Mouse (Mus musculus): ENCODE data around the gene Zmiz1. TPM values are rescaled to one million over a fixed set of nuclear protein-coding genes. Genes with fewer than 3 reads are reported as not detected.

Gene Zmiz1
- total RNA-seq (2012; rRNA removed) = 9.6 and 11.1 TPM in 2 replicates
- total RNA-seq (2014; rRNA removed) = 2.0 and 3.7 TPM in 2 replicates
- 31.9 and 45.8 TPM in 2 replicates for polyA plus RNA-seq (2012; ENCODE audit: insufficient read length, low read depth)

GRCm38 (mm10) chr14:25459016-25459393 is at the start of gene Zmiz1:
Gene Zmiz1, plus strand, starts transcription at chr14:25459185.
- Histone ChIP-seq H3K27ac (ENCODE audit: insufficient read depth, low read depth) (peak within 1 kb of the TSS; percentile 84), H3K36me3 (replicated peaks in 1 of 2; ENCODE audit: control insufficient read depth in 1 of 2, insufficient read depth in 1 of 2, low read length in 1 of 2) (peaks cover 0 to 1% of the 10 kb centered on the region in 2 experiments), H3K4me3 (replicated peaks in 1 of 3; ENCODE audit: low read depth in 2 of 3, low read length in 2 of 3, poor library complexity in 1 of 3) (peak within 1 kb of the TSS; percentile 74 to 97 (median 82)), H3K79me2 (replicated peaks; ENCODE audit: control insufficient read depth, extremely low read depth, insufficient read depth, poor library complexity, severe bottlenecking) (peaks cover 37% of the 10 kb centered on the region), H3K9me3 (replicated peaks; ENCODE audit: low read length) (no peaks in the 10 kb centered on the region), H3K9ac (ENCODE audit: insufficient read depth, low read depth) (peak within 1 kb of the TSS; percentile 84), H3K4me1 (ENCODE audit: control insufficient read depth in 1 of 2, insufficient read depth in 2 of 2) (peaks cover 3 to 50% of the 10 kb centered on the region in 2 experiments; a peak in 3 of 4 replicates), H3K4me2 (ENCODE audit: insufficient read depth, low read depth, poor library complexity, severe bottlenecking) (peak within 1 kb of the TSS; percentile 93), H3K27me3 (replicated peaks) (peaks cover 15% of the 10 kb centered on the region)
- no peak for TF ChIP-seq JUN (IDR thresholded peaks at IDR 0.05; ENCODE audit: insufficient read depth, low read depth, low read length)
- peak; percentile 37 for TF ChIP-seq MXI1 (IDR thresholded peaks at IDR 0.05; ENCODE audit: low read depth, low read length)
- TF ChIP-seq USF1 (IDR thresholded peaks at IDR 0.05; ENCODE audit: low read depth, low read length) = no peak
- 0 out of 2 replicates have a peak, but pooled peaks have one; percentile 28 for TF ChIP-seq MYC (IDR thresholded peaks at IDR 0.05; ENCODE audit: low read depth, low read length)
- no peak for TF ChIP-seq GABPA (IDR thresholded peaks at IDR 0.05; ENCODE audit: insufficient replicate concordance, low read depth, low read length)
- TF ChIP-seq TCF12 (IDR thresholded peaks at IDR 0.05; ENCODE audit: low read depth, low read length) = peak; percentile 76
- peak; percentile 62; the same call in 1 of the 2 replicates for TF ChIP-seq MEF2A (IDR thresholded peaks at IDR 0.05; ENCODE audit: borderline replicate concordance, low read depth, low read length)
- 0 out of 2 replicates have a peak, but pooled peaks have one; percentile 56 for TF ChIP-seq TBP (conservative IDR thresholded peaks at IDR 0.05; ENCODE audit: low read depth, low read length)
- no peak for TF ChIP-seq JUND (conservative IDR thresholded peaks at IDR 0.05; ENCODE audit: low read depth, low read length)
- 0 out of 2 replicates have a peak, but pooled peaks have one; percentile 12 for TF ChIP-seq ETS1 (conservative IDR thresholded peaks at IDR 0.05; ENCODE audit: low read depth, low read length)
- no peak; the same call in 1 of the 2 replicates for TF ChIP-seq SMC3 (IDR thresholded peaks at IDR 0.05; ENCODE audit: low read depth, low read length)
- no peak for TF ChIP-seq EP300 (IDR thresholded peaks at IDR 0.05; ENCODE audit: low read length)
- TF ChIP-seq ZNF384 (IDR thresholded peaks at IDR 0.05; ENCODE audit: low read depth, low read length) = no peak
- no peak for TF ChIP-seq BHLHE40 (IDR thresholded peaks at IDR 0.05; ENCODE audit: low read depth, low read length)
- TF ChIP-seq RCOR1 (conservative IDR thresholded peaks at IDR 0.05; ENCODE audit: low read depth, low read length) = no peak; the same call in 1 of the 2 replicates
- no peak for TF ChIP-seq CHD1 (IDR thresholded peaks at IDR 0.05; ENCODE audit: low read depth, low read length)
- TF ChIP-seq HCFC1 (IDR thresholded peaks at IDR 0.05; ENCODE audit: low read depth, low read length) = peak; percentile 67
- peak; percentile 71 for TF ChIP-seq POLR2A (IDR thresholded peaks at IDR 0.05; ENCODE audit: low read depth, low read length)
- TF ChIP-seq E2F4 (IDR thresholded peaks at IDR 0.05; ENCODE audit: insufficient replicate concordance, low read depth, low read length) = 0 out of 2 replicates have a peak, but pooled peaks have one; percentile 68
- TF ChIP-seq NELFE (IDR thresholded peaks at IDR 0.05; ENCODE audit: low read depth, low read length) = peak; percentile 77
- TF ChIP-seq ZC3H11A (IDR thresholded peaks at IDR 0.05; ENCODE audit: low read depth, low read length) = no peak
- TF ChIP-seq MAZ (IDR thresholded peaks at IDR 0.05; ENCODE audit: low read depth, low read length) = peak; percentile 86
- TF ChIP-seq NRF1 (IDR thresholded peaks at IDR 0.05; ENCODE audit: low read depth, low read length) = peak; percentile 43; the same call in 1 of the 2 replicates
- TF ChIP-seq USF2 (conservative IDR thresholded peaks at IDR 0.05; ENCODE audit: low read depth, low read length) = no peak
- no peak for TF ChIP-seq RAD21 (IDR thresholded peaks at IDR 0.05; ENCODE audit: low read depth, low read length)
- peak; percentile 47 for TF ChIP-seq ELF1 (IDR thresholded peaks at IDR 0.05; ENCODE audit: low read depth, low read length)
- no peak for TF ChIP-seq CTCF (conservative IDR thresholded peaks at IDR 0.05 in 1 of 2, IDR thresholded peaks at IDR 0.05 in 1 of 2; ENCODE audit: low read depth in 2 of 2, low read length in 2 of 2)
- peak; percentile 91 for TF ChIP-seq SIN3A (IDR thresholded peaks at IDR 0.05; ENCODE audit: low read length)
- no peak for TF ChIP-seq ZKSCAN1 (IDR thresholded peaks at IDR 0.05; ENCODE audit: borderline replicate concordance, low read depth, low read length)
- peak; percentile 87 for DNase-seq (ENCODE audit: extremely low read depth)
- in situ Hi-C loops (cut with MboI; ENCODE audit: low pct_ligation_motif_present, low pct_unique_long_range_greater_than_20kb, low sequenced_read_pairs) (loop anchor here (25.0 kb wide), 1 partner anchor 972 kb away; the partner anchor contains the start of genes Polr3a and Rps24), dilution Hi-C loops (cut with MboI; ENCODE audit: extremely low pct_ligation_motif_present, extremely low pct_unique_long_range_greater_than_20kb, low sequenced_read_pairs) (no loop called here)

All from CH12.LX (cell line).